Mouse (Mus musculus): ENCODE results near the gene Sdc3. TPM values are rescaled to one million over a fixed set of nuclear protein-coding genes. Genes with fewer than 3 reads are reported as not detected.

Gene Sdc3
- total and polyA plus RNA-seq, 3 experiments = 0.14 to 0.30 TPM; not detected in 1

DNA sequence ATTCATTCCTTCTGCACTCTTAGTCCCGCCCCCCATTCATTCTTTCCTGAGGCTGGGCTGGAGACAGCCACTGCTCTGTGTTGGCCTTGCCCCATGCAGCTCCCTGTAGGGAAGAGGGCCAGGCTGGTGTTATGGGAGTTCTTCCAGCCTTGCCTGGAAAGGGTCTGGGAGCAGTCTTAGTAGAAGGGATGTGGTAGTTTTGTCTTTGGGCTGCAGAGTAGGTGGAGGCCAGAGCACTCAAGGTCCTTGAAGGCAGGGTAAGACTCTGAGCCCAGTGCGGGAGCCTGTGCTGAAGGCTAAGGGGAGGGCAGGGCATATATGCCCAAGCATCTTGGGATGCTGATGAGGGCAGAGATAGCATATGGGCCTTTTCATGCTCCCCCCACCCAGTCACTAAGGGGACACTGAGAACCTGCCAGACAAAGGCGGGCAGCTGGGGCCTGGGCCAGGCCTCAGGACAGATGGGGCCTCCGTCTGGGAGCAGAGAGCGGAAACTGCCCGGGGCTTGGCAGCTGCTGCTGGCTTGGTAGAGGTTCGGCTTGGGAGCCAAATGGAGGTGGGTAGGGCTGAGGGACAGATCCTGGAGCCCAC is 12.5 kb downstream of the Sdc3 start:
- no peaks in the 10 kb centered on the region for H3K36me3 ChIP-seq (replicated peaks in 1 of 2; ENCODE audit: control insufficient read depth in 1 of 2, insufficient read depth in 1 of 2, low read length in 1 of 2)
- H3K27ac ChIP-seq (ENCODE audit: insufficient read depth, low read depth) = no peak overlapping the region
- in situ Hi-C loops (cut with MboI; ENCODE audit: low pct_ligation_motif_present, low pct_unique_long_range_greater_than_20kb, low sequenced_read_pairs) = no loop called here
- H3K9ac ChIP-seq (ENCODE audit: insufficient read depth, low read depth) = no peak overlapping the region
- H3K9me3 ChIP-seq (replicated peaks; ENCODE audit: low read length) = no peaks in the 10 kb centered on the region
- TF ChIP-seq HCFC1 (IDR thresholded peaks at IDR 0.05; ENCODE audit: low read depth, low read length) = no peak
- no peak for TF ChIP-seq TCF12 (IDR thresholded peaks at IDR 0.05; ENCODE audit: low read depth, low read length)
- TF ChIP-seq PAX5 (IDR thresholded peaks at IDR 0.05; ENCODE audit: low read length) = no peak
- no peak for TF ChIP-seq NRF1 (IDR thresholded peaks at IDR 0.05; ENCODE audit: low read depth, low read length)
- TF ChIP-seq ELF1 (IDR thresholded peaks at IDR 0.05; ENCODE audit: low read depth, low read length) = no peak
- no peak for TF ChIP-seq GABPA (IDR thresholded peaks at IDR 0.05; ENCODE audit: insufficient replicate concordance, low read depth, low read length)
- TF ChIP-seq MYC (IDR thresholded peaks at IDR 0.05; ENCODE audit: low read depth, low read length) = no peak
- TF ChIP-seq CTCF (conservative IDR thresholded peaks at IDR 0.05 in 1 of 2, IDR thresholded peaks at IDR 0.05 in 1 of 2; ENCODE audit: low read depth in 2 of 2, low read length in 2 of 2) = no peak
- no peak for TF ChIP-seq IRF4 (IDR thresholded peaks at IDR 0.05; ENCODE audit: low read depth, low read length)
- TF ChIP-seq CHD1 (IDR thresholded peaks at IDR 0.05; ENCODE audit: low read depth, low read length) = no peak
- TF ChIP-seq MAZ (IDR thresholded peaks at IDR 0.05; ENCODE audit: low read depth, low read length) = no peak
- no peak for TF ChIP-seq MAFK (IDR thresholded peaks at IDR 0.05; ENCODE audit: insufficient replicate concordance, low read length)
- no peak for TF ChIP-seq SIN3A (IDR thresholded peaks at IDR 0.05; ENCODE audit: low read length)
- TF ChIP-seq USF2 (conservative IDR thresholded peaks at IDR 0.05; ENCODE audit: low read depth, low read length) = no peak
- dilution Hi-C loops (cut with MboI; ENCODE audit: extremely low pct_ligation_motif_present, extremely low pct_unique_long_range_greater_than_20kb, low sequenced_read_pairs) = no loop called here
- H3K4me1 ChIP-seq (ENCODE audit: control insufficient read depth in 1 of 2, insufficient read depth in 2 of 2) = peaks cover 10 to 14% of the 10 kb centered on the region in 2 experiments
- H3K27me3 ChIP-seq (replicated peaks) = peaks cover 38% of the 10 kb centered on the region
- H3K4me3 ChIP-seq (replicated peaks in 1 of 3; ENCODE audit: low read depth in 2 of 3, low read length in 2 of 3, poor library complexity in 1 of 3) = no peak overlapping the region
- H3K79me2 ChIP-seq (replicated peaks; ENCODE audit: control insufficient read depth, extremely low read depth, insufficient read depth, poor library complexity, severe bottlenecking) = no peaks in the 10 kb centered on the region
- DNase-seq (ENCODE audit: extremely low read depth) = no peak
- no peak overlapping the region for H3K4me2 ChIP-seq (ENCODE audit: insufficient read depth, low read depth, poor library complexity, severe bottlenecking)

DNA sequence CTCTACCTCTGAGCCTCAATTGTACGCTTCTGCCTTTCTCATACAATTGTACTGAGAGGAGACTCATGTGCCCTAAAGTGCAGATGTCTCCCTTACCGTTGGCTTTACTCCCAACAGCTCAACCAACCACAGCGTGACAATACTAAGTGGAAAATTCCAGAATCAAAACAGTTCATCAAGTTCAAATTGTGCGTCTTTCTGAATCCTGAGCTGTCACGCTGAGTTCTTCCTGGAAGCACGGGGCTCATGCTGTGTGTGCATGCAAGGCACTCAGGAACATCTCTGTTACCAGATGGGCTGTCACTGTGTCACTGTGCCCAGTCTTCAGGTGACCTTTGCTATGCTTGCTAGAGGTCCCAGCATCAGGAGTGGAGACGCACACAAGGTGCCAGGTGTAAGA is 13.4 kb downstream of the Sdc3 start:
- H3K27ac ChIP-seq (ENCODE audit: insufficient read depth, low read depth) = no peak overlapping the region
- in situ Hi-C loops (cut with MboI; ENCODE audit: low pct_ligation_motif_present, low pct_unique_long_range_greater_than_20kb, low sequenced_read_pairs) = no loop called here
- H3K27me3 ChIP-seq (replicated peaks) = peaks cover 30% of the 10 kb centered on the region
- dilution Hi-C loops (cut with MboI; ENCODE audit: extremely low pct_ligation_motif_present, extremely low pct_unique_long_range_greater_than_20kb, low sequenced_read_pairs) = no loop called here
- no peak overlapping the region for H3K4me3 ChIP-seq (replicated peaks in 1 of 3; ENCODE audit: low read depth in 2 of 3, low read length in 2 of 3, poor library complexity in 1 of 3)
- no peak for DNase-seq (ENCODE audit: extremely low read depth)
- H3K79me2 ChIP-seq (replicated peaks; ENCODE audit: control insufficient read depth, extremely low read depth, insufficient read depth, poor library complexity, severe bottlenecking) = no peaks in the 10 kb centered on the region
- no peak overlapping the region for H3K9ac ChIP-seq (ENCODE audit: insufficient read depth, low read depth)
- H3K36me3 ChIP-seq (replicated peaks in 1 of 2; ENCODE audit: control insufficient read depth in 1 of 2, insufficient read depth in 1 of 2, low read length in 1 of 2) = no peaks in the 10 kb centered on the region
- TF ChIP-seq MYC (IDR thresholded peaks at IDR 0.05; ENCODE audit: low read depth, low read length) = no peak
- no peak for TF ChIP-seq CHD1 (IDR thresholded peaks at IDR 0.05; ENCODE audit: low read depth, low read length)
- no peak for TF ChIP-seq BHLHE40 (IDR thresholded peaks at IDR 0.05; ENCODE audit: low read depth, low read length)
- TF ChIP-seq ZKSCAN1 (IDR thresholded peaks at IDR 0.05; ENCODE audit: borderline replicate concordance, low read depth, low read length) = no peak
- TF ChIP-seq KAT2A (IDR thresholded peaks at IDR 0.05; ENCODE audit: insufficient replicate concordance, low read length) = no peak
- TF ChIP-seq MEF2A (IDR thresholded peaks at IDR 0.05; ENCODE audit: borderline replicate concordance, low read depth, low read length) = no peak
- no peak for TF ChIP-seq PAX5 (IDR thresholded peaks at IDR 0.05; ENCODE audit: low read length)
- no peak for TF ChIP-seq ZMIZ1 (IDR thresholded peaks at IDR 0.05; ENCODE audit: low read depth, low read length)
- TF ChIP-seq USF1 (IDR thresholded peaks at IDR 0.05; ENCODE audit: low read depth, low read length) = no peak
- no peak for TF ChIP-seq RAD21 (IDR thresholded peaks at IDR 0.05; ENCODE audit: low read depth, low read length)
- no peak for TF ChIP-seq TBP (conservative IDR thresholded peaks at IDR 0.05; ENCODE audit: low read depth, low read length)
- TF ChIP-seq MAFK (IDR thresholded peaks at IDR 0.05; ENCODE audit: insufficient replicate concordance, low read length) = no peak
- TF ChIP-seq CTCF (conservative IDR thresholded peaks at IDR 0.05 in 1 of 2, IDR thresholded peaks at IDR 0.05 in 1 of 2; ENCODE audit: low read depth in 2 of 2, low read length in 2 of 2) = no peak
- TF ChIP-seq SMC3 (IDR thresholded peaks at IDR 0.05; ENCODE audit: low read depth, low read length) = no peak
- TF ChIP-seq ZC3H11A (IDR thresholded peaks at IDR 0.05; ENCODE audit: low read depth, low read length) = no peak
- no peak for TF ChIP-seq EP300 (IDR thresholded peaks at IDR 0.05; ENCODE audit: low read length)
- TF ChIP-seq SIN3A (IDR thresholded peaks at IDR 0.05; ENCODE audit: low read length) = no peak
- no peak for TF ChIP-seq MAX (IDR thresholded peaks at IDR 0.05; ENCODE audit: low read length)
- H3K4me2 ChIP-seq (ENCODE audit: insufficient read depth, low read depth, poor library complexity, severe bottlenecking) = no peak overlapping the region
- no peaks in the 10 kb centered on the region for H3K9me3 ChIP-seq (replicated peaks; ENCODE audit: low read length)
- peaks cover 10 to 14% of the 10 kb centered on the region in 2 experiments for H3K4me1 ChIP-seq (ENCODE audit: control insufficient read depth in 1 of 2, insufficient read depth in 2 of 2)
